Mouse (Mus musculus): ENCODE results near the gene Dspp.

GRCm38 (mm10) chr5:104228497-104228896 is 58.0 kb downstream of the Dspp start:
- TF ChIP-seq CTCF (IDR thresholded peaks at IDR 0.05; ENCODE audit: low read depth) (no peak), EP300 (IDR thresholded peaks at IDR 0.05; ENCODE audit: low read depth) (no peak)

Data from liver, postnatal 0 days (tissue).